Mouse (Mus musculus) spleen, adult 12 weeks (tissue): ENCODE measurements around the gene Tuft1.
"Not testable (repeated sequence)": the region's sequence is repeated elsewhere in the genome, so short reads cannot be mapped to it uniquely, and the experiment has no call there.

ENCODE experiments used
- DNase-seq: peaks from one replicate; pipeline ENCODE4 v3.0.0; 2022; ENCODE audit warnings: low spot score

Gene Tuft1

DNA sequence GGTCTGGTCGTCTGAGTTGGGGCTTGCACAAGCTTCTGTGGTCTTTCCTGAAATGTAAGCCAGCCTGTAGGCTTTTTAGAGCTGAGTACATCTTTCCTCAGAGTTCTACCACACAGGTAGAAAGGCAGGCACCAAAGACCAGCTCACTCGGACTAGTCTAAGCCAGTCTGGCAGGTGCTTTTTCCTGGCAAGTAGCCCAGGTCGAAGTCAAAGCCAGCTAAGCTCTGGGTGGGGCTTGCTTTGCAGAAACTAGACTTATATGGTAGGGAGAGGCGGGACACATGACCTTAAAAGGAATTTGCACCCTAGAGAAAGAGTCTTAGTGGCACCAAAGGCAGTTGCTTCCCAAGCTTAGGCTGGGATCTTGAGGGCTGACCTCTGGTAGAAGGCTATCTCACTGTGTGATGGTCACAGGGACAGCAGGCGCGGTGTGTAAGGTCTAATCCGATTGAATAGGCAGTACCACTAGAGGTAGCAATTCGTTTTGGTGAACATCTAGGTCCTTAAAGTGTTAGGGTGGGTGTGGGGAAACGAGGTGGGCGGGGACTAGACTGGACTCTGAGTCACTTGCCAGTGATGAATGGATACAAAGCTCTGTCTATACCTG lies 573 bp upstream of the Tuft1 start:
- DNase-seq, result peak; percentile 7

DNA sequence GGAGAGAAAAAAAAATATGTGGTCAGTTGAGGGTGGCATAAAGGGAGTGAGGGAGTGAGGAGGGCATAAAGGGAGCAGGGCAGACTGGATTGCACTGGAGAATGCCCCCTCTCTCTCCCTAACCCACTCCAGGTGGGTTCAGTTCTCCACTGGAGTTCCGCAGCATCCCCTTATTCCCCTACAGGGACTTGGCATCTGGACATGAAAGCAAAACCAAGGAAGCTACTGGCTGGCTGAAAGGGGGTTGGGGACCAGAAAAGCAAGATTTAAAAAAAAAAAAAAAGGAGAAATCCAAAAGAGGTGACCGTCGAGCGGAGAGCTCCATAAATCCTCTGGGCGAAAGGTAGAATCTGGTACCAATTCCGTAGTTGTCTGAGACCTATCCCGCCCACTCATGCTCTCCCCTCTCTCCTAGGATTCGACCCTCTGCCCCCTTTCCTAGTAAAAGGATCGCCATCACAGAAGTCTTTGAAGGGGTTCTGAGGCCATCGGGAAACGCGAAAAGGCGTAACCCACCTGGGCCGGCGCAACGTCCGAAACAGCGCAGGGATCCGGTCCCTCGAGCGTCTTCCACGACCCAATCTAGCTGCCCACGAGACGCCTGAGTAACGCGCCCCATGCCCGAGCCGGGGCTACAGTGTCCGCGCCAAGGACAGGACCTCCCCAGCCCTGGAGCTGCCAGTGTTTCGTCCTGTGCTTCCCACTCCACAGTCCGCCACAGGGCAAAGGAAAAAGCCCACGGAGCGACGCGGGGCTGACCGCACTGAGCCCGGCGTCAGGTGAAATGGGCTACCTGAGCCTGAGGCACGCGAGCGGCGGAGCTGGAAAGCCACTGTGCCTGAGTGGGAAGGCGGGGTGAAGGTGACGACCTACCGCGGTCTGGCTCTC lies 576 bp downstream of the Tuft1 start:
- DNase-seq, result not testable (repeated sequence)

DNA sequence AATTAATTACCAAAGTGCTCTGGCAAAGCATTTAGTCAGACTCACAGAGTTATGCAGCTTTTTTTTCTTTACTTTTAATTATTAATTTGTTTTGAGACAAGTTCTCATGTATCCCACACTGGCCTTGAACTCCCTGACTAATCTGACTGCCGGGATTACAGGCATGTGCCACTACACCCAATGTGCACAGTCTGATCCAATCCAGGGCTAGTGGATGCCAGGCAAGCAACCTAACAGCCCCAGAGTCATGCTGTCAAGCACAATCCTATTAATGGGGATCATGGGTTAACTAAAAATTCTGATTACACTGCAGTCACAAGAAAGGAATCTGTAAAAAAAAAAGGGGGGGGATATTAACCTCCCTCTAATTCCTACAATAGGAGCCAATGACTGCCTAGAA lies 4.7 kb downstream of the Tuft1 start:
- DNase-seq, result not testable (repeated sequence)

DNA sequence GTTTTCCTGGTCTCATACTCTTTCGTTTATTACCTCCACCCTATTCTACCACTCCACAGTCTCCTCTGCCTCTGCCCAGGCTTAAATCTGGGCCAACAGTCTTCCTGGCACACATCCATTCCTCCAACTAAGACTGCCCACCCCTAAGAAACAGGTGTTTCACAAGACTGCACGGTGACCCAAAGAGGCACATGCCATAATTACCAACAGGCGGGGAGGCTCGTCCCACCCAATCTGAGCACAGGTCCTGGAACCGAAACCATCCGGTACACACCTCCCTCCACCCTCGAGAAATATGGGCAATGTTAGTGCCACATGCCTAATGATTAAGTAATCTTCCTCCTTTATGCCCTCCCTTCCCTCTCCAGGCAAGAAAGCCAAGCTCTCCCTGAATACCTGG lies 8.3 kb downstream of the Tuft1 start:
- DNase-seq, result no peak

DNA sequence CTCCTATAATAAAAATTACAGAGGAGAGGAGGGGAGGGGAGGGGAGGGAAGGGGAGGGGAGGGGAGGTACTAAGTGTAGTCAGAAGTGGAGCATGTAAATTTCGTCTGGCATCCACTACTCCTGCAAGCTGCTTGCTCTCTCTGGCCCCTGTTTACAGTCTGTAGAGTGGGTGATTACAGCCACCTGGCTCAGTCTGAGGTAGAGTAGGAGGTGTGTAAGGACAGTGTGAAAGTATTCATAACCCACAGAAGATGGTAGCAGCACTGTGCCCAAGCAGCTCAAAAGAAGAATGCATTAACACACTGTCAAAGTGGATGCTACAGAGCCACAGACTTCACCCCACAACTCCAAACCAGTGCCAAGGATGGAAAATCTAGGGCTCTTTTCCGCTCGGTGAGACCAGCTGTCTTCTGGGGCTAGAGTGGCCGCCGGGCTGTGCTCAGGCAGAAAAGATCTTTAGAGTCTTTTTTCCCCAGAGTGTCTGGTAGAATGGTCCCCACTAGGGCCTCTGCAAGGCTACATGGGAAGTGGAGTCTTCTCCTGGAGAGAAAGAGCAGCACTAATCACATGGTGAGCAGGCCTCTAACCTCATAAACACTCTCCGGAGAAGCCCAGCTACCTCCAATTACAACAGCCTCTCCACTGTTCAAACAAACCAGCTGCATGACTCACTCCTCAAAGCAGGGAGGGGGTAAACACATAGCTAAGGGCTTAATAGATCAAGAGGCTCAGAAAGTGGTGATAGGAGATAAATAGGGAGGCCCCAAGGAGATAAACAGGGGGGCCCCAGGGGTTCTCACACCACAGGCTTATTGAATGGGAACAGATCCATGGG lies 9.7 kb downstream of the Tuft1 start:
- DNase-seq, result no peak

DNA sequence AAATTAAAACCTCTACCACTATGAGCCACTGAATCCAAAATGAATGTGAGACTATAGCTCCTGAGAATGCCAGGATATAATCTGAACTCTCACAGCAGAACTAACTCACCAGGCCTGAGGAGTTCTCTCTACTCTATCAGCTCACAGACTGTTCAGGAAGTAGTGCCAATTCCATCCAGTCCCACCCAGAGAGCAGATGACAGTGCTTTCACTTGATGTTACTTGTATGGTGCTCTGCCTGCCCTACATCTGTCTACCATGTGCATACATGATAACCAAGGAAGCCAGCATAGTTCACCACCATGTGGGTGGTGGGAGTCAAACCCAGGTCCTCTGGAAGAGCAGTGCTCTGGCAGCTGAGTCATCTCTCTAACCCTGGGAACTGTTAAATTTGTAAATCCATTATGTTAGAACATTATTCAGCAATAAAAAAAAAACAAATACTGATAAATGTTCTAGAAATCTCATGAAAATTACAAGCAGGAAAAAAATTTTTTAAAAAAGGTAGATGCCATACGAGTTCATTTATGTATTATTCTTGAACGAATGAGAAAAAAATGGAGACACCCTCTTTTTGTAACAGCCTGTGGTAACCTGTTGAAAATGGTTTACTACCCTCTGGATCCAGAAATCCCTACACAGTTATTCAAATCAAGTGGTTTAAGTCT lies 16.0 kb downstream of the Tuft1 start, which contains the start of gene Gm10972:
TSS of gene Gm10972 (plus strand) at position 618 of the 668 bp plus-strand sequence.
- DNase-seq, result not testable (repeated sequence)

DNA sequence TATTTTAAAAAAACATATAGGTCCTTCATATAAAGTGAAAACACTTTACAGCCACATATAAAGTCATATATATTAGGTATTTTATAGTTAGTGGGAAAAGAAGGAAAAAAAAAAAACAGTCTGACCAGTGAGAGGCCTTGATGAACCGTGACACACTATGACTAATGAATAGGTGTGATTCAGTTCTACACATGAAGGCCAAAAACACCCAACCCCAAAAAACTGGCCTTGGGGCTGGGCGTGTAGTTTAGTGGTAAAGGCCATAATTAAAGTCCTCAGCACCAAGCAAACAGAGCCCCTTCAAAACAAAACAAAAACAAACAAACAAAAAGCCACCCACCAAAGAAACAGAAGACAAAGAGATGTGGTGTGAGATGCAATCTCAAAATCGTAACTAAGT lies 28.8 kb downstream of the Tuft1 start:
- no peak for DNase-seq

DNA sequence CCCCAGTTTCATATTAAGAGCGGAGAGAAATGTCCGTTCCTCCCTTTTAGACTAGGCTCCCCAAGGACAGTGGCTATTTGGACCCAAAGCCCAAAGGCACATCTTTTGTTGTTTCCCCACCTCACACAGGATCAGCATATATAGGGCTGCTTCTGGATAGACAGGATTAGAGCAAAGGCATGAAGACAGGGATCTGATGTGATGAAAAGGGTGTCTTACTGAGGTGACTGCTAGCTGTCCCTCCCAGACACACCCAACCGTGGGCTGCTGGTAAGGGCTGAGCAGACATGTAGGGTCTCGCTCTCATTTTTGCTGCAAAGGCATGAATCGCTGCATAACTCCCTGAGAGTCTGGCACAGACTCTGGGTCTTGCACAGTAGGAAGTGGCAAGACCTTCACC lies 30.0 kb downstream of the Tuft1 start:
- no peak for DNase-seq

DNA sequence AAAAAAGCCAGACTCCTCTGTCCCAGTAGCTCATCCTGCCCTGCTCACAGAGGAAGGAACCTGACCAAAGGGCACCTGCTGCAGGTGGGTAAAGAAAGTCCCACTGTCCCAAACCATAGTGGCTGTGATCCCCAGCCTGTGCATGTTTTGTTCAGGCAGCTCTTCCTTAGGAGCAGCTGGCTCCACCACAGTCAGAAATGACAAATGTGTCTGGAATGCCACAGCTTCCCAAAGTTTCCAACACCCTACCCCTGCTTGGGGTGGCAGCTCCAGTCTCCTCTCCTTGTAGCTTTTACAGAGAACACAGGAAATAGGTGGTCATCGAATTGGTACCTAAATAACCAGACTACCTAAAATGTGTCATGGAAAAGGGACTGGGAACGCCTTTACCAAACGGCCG lies 34.4 kb downstream of the Tuft1 start:
- DNase-seq, result no peak

DNA sequence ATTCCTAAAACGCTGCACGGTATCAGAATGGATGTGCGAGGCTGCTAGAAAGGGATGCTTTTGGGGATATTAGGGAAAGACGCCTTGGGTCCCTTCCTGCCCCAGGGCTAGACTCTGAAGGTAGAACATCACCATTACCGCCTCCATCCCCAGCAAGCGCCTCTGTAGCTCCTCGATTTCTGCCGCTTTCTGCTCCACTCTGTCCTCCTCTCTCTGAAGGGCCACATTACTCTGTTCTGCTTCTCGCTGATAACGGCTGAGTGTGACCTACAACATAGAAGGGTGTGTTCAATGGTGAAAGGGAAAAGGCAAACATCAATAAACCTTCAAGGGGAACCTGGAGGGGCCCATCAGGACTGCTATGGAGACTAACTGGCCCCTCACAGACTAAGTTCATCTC lies 36.1 kb downstream of the Tuft1 start:
- no peak for DNase-seq

DNA sequence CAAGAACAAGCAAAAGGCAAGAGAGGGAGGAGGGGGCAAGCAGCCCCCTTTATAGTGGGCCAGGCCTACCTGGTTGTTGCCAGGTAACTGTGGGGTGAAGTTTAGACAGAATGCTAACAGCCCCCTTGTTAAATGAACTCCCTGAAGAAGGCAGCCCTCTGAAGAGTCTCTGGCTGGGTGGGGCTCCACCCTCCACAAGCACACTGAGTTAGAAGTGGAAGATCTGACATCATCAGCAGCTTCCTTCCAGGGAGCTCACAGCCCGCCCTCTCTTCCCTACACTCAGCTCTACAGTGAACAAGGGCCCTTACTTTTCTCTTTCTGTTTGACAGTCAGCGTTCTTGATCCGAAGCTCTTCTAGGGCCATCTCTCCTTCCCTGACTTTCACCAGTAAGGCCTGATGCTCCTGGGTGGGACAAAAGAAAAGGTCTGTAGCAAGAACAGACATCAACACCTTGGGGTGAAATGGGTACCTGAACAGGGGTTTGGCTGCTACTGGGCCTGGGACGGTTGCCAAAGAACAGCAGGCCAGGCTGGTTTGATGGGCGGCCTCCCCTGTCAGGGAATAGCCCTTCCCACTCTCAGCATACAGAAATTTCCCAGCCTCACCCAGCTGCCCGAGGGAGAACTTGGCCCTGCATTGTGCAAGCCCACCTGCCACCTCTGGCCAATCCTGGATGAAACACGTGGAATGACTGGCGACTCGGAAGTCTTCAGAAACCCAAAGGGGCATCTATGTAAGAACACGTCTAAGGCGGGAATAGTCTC lies 36.7 kb downstream of the Tuft1 start:
- DNase-seq, result no peak

DNA sequence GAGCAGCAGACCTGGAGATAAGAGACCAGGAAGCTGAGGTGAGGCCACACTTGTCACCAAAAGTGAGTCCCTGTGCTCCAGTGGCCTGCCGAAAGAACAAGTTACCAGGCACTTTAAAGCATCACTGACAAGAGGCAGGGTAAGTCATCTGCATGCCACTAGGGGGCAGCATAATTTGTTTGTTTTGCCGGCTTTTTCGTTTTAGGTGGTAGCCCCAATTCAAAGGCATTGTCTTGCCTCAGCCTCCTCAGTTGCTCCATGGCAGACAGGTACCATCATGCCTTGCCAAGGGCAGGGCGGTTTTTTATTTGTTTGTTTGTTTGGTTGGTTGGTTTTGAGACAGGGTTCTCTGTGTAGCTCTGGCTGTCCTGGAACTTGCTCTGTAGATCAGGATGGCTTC lies 42.0 kb downstream of the Tuft1 start:
- peak; percentile 41 for DNase-seq

DNA sequence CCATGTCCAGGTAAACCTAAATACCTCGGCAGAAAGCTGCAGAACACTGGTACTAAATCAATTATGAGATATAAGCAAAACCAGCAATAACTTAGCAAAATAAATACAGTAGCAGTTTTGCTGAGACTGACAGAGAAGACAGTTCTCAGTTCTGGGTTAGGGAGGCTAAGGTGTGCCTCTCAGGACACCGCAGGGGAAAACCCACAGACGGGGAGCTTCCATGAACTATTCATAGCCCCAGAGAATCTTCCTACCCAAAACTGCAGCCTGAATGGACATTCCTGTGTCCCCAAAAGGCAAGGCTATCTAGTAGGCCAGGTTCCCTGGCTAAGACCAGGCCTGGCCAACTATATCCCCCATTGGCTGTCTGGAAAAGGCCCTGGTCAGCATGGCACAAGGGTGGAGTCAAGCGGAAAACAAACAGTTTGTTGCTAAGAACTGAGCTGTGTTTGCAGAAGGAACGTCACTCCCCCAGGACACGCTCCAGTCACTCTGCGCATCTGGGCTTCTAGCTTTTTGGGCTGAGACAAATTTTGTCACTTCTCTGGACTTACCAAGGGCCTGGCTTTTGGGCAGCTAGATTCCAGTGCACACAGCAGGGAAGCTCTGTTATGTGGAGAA lies 45.3 kb downstream of the Tuft1 start:
- no peak for DNase-seq

DNA sequence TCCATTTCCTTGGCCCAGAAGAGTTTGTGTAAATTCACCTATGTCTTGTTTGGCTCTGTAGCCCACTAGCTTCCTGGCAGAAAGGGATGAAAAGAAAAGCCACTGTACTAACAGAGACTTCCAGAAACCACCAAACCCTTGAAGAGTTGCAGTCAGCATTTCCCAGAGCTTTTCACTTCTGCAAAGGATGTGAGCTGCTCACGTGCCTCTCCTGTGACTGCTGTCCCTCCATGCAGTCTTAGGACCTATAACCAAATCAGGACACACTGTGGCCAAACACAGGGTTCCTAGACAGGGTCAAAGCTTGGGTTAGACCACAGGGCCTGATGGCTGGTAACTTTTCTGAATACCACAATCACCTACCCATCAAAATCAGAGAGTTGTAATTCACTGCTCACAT lies 46.4 kb downstream of the Tuft1 start:
- DNase-seq, result no peak

DNA sequence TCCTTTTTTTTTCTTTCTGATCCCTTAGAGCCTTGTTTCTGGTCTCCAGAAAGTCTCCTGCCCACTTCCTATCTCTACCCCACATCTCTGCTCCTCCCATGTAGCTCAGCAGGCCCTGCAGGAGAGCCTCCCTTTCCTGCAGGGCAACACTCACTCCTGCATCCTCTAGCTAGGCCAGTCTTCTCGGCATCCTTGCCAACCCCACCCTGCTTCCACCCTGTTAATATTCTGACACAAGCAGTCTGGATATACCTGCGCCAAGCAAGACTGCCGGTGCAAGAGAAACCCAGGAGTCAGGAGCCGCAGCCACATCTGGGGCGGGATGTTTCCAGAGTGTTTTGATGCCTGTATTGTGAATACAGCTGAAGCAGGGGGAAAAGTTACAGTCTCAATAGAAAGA lies 46.8 kb downstream of the Tuft1 start:
- DNase-seq, result no peak

DNA sequence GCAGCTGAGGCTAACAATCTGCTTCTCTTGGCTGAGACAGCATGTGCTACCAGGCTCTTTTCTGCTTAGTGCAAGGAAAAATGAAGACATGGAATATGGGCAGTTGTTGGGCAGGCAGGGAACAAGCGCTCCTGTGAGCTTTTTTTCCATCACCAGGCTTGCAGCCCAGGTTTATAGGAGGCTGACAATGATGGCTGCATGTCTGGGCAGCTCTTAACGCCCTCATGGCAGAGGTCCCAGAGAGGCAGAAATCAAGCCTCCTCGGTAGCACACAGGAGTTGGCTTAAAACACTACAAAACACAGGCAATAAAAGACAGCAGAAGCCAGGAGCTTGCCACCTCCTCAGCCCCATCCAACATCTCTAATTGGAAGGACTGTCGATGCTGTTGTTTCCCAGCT lies 47.3 kb downstream of the Tuft1 start:
- no peak for DNase-seq

DNA sequence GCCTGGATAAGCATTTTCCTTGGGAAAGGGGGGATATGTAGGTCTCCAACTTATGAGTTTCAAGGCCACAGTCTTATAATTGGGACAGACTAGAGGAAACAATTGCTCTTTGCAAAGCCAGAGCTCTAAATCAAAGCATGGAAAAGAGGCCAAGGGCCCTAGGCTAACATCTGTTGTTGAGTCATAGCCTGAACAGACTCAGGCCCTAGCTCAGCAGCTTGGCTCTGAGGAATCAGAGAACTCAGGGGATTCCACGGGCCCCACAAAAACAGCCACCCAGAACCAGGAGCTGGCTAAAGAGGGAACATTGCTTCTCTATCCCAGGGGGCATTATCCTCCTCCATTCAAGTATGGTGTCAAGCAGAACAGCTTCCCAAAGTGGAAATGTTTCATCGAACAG lies 48.1 kb downstream of the Tuft1 start:
- no peak for DNase-seq

DNA sequence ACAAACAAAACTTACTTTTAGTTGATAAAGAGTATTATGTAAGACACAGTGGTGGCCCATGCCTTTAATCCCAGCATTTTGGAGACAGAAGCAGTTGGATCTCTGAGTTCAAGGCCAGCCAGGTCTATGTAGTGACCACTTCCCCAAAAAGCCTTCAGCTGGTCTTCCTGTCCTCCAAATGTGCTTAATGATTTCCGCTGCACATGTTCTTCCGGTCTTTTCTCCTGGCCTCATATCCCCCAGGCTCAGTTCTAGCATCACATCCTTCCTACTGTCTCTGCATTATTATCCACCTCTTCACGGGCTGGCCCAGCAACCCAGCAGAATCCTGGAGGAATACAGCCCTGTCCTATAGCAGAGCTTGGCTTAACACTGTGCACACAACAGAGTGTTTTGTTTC lies 49.1 kb downstream of the Tuft1 start:
- no peak for DNase-seq

DNA sequence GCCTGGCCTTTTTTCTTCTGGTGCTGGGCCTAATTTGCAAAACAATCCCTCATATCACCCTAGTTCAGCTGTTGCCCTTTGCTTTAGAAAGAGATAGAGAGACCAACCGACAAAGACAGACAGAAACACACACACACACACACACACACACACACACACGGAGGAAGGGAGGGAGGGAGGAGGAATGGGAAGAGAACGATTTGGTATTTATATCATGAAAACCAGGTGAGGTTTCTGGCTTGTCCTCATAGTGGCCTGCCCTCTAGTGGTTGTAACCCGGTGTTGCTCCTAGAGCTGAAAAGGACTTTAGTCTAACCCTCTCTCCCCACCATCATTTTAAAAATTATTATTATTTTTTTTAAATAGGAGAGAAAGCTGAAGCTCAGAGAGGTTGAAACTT lies 56.7 kb downstream of the Tuft1 start:
- DNase-seq, result no peak

DNA sequence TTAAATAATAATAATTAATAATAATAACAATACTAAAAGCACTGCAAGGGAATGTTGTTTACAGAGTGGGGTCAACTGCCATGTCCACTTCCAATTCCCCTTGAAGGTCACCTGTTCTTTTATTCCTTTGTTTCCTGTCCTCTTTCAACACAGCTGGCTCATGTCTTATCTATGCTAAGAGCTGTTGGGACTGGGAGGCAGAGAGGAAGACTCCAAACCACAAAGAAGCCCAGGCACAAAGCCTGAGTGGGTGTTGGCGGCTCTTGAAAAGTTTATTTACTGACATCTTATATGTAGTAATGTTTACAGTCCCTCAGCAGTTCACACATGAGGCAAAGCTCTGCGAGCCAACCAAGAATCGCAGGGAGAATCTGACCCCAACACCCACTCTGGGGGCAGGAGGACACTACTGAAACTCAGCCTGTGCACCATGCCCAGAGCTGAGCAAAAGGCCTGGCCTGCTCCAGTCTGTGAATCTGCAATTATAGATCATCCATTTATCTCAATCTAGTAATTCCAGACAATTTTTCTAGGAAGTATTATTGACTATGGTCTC lies 61.4 kb downstream of the Tuft1 start:
- no peak for DNase-seq

DNA sequence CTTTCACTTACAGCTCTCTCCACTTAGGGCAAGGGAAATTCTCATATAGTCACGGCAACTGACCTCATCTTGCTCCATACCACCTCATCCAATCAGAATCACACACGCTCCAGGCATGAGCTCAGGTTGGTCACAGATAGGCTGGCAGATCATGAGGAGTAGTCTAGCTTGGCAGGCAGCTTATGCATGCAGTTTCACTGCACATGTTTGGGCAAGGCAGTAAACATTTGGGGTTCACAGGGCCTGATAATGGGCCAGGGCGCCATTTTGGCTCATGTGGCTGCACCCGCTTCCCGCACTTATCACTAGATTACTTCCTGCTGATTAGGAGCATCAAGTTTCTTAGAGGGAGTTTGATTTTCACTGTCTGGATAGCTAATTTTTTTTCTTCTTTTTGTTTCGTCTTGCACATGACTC lies 62.8 kb downstream of the Tuft1 start:
- no peak for DNase-seq
